Mouse (Mus musculus) embryonic stem cell, embryonic (primary cell): Measurements from ENCODE around the gene Msi2.

ENCODE experiments used
- CTCF ChIA-PET, 4 experiments: fragments of 300-600 bp in 2 of 4; fragments of 350-600 bp in 2 of 4; sonication (Branson Sonifier 250); formaldehyde crosslinking; loops; one replicate each; lab custom pipeline; 2022; ENCODE audit warnings: inconsistent platforms in 2 of 4; lab: Charles Lee
- POLR2A ChIA-PET, 4 experiments: fragments of 300-600 bp in 2 of 4; fragments of 350-600 bp in 2 of 4; sonication (Branson Sonifier 250); formaldehyde crosslinking; loops; one replicate each; lab custom pipeline; 2022; ENCODE audit warnings: antibody characterized with exemption in 4 of 4, inconsistent platforms in 1 of 4; lab: Charles Lee

The Msi2 gene

DNA sequence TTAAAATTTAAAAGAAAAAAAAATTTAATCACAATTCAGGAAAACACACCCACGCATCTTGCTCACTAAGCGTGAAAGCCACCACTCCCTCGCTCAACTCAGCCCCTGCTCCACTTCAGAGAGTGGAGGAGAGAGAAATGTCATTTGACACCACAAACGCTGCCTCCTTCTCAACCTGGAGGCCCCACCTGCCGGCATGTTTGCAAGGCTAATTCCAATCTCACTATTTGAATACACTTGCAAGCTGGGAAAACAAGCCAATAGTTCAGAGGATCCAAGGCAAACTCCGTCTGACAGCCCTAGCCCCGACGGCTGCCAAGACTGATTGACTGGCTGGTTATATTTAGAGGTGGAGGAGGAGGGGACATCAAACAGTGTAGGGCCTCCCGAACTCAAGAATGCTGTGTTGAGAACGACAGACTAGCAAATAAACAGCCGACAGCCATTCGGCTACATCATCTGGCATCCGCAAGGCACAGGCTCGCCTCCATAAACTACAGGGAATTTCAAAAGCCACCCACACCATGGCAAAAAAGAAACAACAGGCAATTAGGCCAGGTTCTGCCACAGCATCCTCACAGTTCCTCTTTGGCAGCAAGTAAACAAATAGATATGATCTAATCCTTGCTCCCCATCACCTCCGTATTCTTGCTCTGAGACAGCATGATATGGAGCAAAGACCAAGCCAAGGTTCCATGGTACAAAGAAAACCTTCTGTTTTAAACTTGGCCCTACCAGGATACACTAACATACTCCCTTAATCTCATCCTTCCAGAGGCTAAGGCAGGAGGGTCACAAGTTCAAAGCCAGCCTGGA is 97.9 kb downstream of the Msi2 start:
- POLR2A ChIA-PET, result interaction anchor here in 3 of 4 experiments (0.5 to 5.2 kb wide), 50 partner anchors 9 to 497 kb away, joined by 3 to 59 read pairs (median 5); no protein-coding TSS in a partner anchor
- CTCF ChIA-PET, result interaction anchor here in 2 of 4 experiments (0.6 to 1.8 kb wide), 3 partner anchors 10 to 69 kb away, joined by 3 to 10 read pairs (median 5); no protein-coding TSS in a partner anchor

DNA sequence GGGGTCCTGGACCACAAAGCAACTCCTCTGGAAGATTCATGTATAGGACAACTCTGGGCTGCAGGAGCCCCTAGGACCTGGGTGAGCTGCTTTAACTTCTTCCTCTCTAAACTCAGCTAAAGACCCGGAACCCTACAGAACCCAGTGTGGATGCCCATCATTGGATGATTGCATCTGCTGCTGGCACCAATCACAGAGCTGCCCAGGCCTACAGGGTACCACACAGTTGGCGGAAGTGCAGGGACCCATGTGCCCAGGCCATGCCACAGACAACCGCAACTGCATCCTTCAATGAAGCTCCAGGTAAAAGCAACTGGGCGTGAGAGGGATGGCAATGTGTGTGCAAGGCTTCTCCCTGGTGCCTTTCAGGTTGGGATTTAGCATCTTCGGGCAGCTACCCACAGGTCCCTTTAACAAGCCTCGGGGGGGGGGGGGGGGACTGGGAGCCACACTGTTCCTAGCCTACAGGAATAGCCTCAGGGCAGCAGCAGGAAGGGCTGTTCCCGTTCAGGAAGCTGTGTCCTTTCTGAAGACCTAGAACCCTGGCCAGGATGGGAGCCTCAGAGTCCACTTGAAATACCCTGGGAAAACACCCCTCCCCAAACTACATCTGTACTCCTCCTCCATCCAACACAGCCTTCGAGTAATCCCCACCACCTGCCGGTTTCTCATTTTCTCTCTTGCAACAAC is 98.7 kb downstream of the Msi2 start:
- ChIA-PET POLR2A (interaction anchor here in 3 of 4 experiments (0.5 to 5.2 kb wide), 65 partner anchors 8 to 573 kb away, joined by 3 to 59 read pairs (median 4); partner anchors contain the start of genes Msi2 (in 1 of the 3) and Srsf1 (in 1 of the 3)), CTCF (interaction anchor here in 3 of 4 experiments (0.6 to 1.8 kb wide), 6 partner anchors 11 to 387 kb away, joined by 3 to 12 read pairs (median 4); no protein-coding TSS in a partner anchor)

GRCm38 (mm10) chr11:88618732-88619309 is 99.5 kb downstream of the Msi2 start:
- ChIA-PET POLR2A (interaction anchor here in 3 of 4 experiments (0.6 to 5.2 kb wide), 48 partner anchors 8 to 572 kb away, joined by 3 to 59 read pairs (median 5); partner anchors contain the start of genes Msi2 (in 1 of the 3) and Srsf1 (in 1 of the 3)), CTCF (interaction anchor here in 3 of 4 experiments (0.6 to 1.8 kb wide), 5 partner anchors 12 to 386 kb away, joined by 3 to 12 read pairs (median 4); no protein-coding TSS in a partner anchor)

GRCm38 (mm10) chr11:88618005-88618501 is 100.3 kb downstream of the Msi2 start:
- POLR2A ChIA-PET, result interaction anchor here in 3 of 4 experiments (0.6 to 5.2 kb wide), 35 partner anchors 10 to 487 kb away, joined by 3 to 59 read pairs (median 4); partner anchors contain the start of gene Msi2 (in 1 of the 3)
- CTCF ChIA-PET, result interaction anchor here in 2 of 4 experiments (0.6 to 0.9 kb wide), 2 partner anchors 41 to 105 kb away, joined by 3 read pairs; no protein-coding TSS in a partner anchor

GRCm38 (mm10) chr11:88617380-88617779 is 100.9 kb downstream of the Msi2 start:
- ChIA-PET CTCF (interaction anchor here in 2 of 4 experiments (0.5 to 1.0 kb wide), 3 partner anchors 40 to 931 kb away, joined by 3 to 5 read pairs (median 3); no protein-coding TSS in a partner anchor), POLR2A (interaction anchor here in 3 of 4 experiments (0.7 to 5.2 kb wide), 29 partner anchors 8 to 353 kb away, joined by 3 to 59 read pairs (median 4); partner anchors contain the start of genes Msi2 (in 2 of the 3) and Coil (in 1 of the 3))

- CTCF ChIA-PET, result no interaction called here
- POLR2A ChIA-PET, result interaction anchor here in 3 of 4 experiments (0.8 to 3.6 kb wide), 27 partner anchors 8 to 266 kb away, joined by 3 to 32 read pairs (median 5); no protein-coding TSS in a partner anchor
Measured at GRCm38 (mm10) chr11:88614527-88615305, 103.6 kb downstream of the Msi2 start.

- CTCF ChIA-PET, result interaction anchor here in 1 of 4 experiments (1.0 kb wide), 1 partner anchor 61 kb away, joined by 4 read pairs; no protein-coding TSS in a partner anchor
- POLR2A ChIA-PET, result interaction anchor here (0.6 to 3.6 kb wide), 35 partner anchors 7 to 348 kb away, joined by 3 to 32 read pairs (median 4); no protein-coding TSS in a partner anchor
Measured at GRCm38 (mm10) chr11:88613771-88614526, 104.4 kb downstream of the Msi2 start.

GRCm38 (mm10) chr11:88613008-88613407 is 105.3 kb downstream of the Msi2 start:
- CTCF ChIA-PET, result interaction anchor here in 1 of 4 experiments (1.0 kb wide), 1 partner anchor 60 kb away, joined by 4 read pairs; no protein-coding TSS in a partner anchor
- POLR2A ChIA-PET, result interaction anchor here in 3 of 4 experiments (0.5 to 3.6 kb wide), 24 partner anchors 9 to 347 kb away, joined by 3 to 32 read pairs (median 5); no protein-coding TSS in a partner anchor

- POLR2A ChIA-PET, result interaction anchor here in 1 of 4 experiments (0.9 to 3.3 kb wide), 2 partner anchors 12 to 29 kb away, joined by 3 to 12 read pairs; no protein-coding TSS in a partner anchor
- CTCF ChIA-PET, result no interaction called here
Measured at GRCm38 (mm10) chr11:88612141-88612540, 106.2 kb downstream of the Msi2 start.

DNA sequence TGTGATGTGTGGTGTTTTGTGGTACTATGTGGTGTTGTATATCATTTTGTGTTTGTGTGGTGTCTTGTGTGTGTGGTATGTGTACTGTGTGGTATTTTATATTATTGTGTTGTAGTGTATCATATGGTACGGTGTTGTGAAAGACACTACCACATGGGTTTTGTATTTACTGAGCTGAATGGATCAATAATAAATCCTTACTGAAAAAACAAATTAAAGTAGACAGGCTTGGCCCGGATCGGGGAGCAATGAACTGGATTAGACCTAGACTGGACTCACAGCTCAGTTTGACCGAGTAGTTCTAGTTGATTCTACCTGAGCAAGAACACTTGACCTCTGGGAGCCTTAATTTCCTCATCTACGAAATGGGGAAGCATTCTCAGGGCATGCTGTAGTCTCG is 107.5 kb downstream of the Msi2 start:
- ChIA-PET POLR2A (interaction anchor here in 2 of 4 experiments (0.5 to 3.3 kb wide), 9 partner anchors 9 to 289 kb away, joined by 3 to 12 read pairs (median 3); no protein-coding TSS in a partner anchor), CTCF (no interaction called here)

GRCm38 (mm10) chr11:88610112-88610511 is 108.2 kb downstream of the Msi2 start:
- POLR2A ChIA-PET, result interaction anchor here in 2 of 4 experiments (0.5 to 3.3 kb wide), 9 partner anchors 9 to 288 kb away, joined by 3 to 12 read pairs (median 4); no protein-coding TSS in a partner anchor
- CTCF ChIA-PET, result interaction anchor here in 1 of 4 experiments (0.7 kb wide), 1 partner anchor 78 kb away, joined by 5 read pairs; no protein-coding TSS in a partner anchor

DNA sequence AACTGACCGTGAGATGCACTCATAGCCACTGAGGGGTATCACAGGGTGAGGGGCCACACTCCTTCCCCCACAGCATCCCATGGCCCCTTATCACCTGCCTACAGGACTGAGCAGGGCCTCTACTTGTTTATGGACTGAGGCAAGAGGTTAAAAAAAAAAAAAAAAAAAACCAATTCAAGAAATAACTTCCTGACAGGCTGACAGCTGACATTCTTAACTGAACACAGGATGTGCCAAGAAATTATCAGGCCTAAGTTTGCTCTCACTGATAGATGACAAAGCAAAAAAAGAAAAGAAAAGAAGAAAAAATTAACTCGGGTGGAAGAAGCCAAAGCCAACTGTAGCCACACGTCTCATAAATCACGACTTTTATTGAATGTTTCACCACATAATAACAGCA is 109.7 kb downstream of the Msi2 start:
- POLR2A ChIA-PET, result interaction anchor here in 3 of 4 experiments (0.6 to 1.2 kb wide), 5 partner anchors 9 to 54 kb away, joined by 3 to 4 read pairs (median 3); no protein-coding TSS in a partner anchor
- CTCF ChIA-PET, result no interaction called here

GRCm38 (mm10) chr11:88607725-88608383 is 110.5 kb downstream of the Msi2 start:
- CTCF ChIA-PET, result interaction anchor here in 2 of 4 experiments (0.6 to 0.7 kb wide), 2 partner anchors 9 to 56 kb away, joined by 3 read pairs; no protein-coding TSS in a partner anchor
- POLR2A ChIA-PET, result interaction anchor here in 3 of 4 experiments (0.6 to 2.1 kb wide), 11 partner anchors 10 to 53 kb away, joined by 3 to 7 read pairs (median 4); no protein-coding TSS in a partner anchor

GRCm38 (mm10) chr11:88605771-88606170 is 112.5 kb downstream of the Msi2 start:
- ChIA-PET CTCF (no interaction called here), POLR2A (interaction anchor here in 3 of 4 experiments (0.8 to 2.1 kb wide), 8 partner anchors 9 to 112 kb away, joined by 3 to 11 read pairs (median 5); partner anchors contain the start of gene Msi2 (in 1 of the 3))

DNA sequence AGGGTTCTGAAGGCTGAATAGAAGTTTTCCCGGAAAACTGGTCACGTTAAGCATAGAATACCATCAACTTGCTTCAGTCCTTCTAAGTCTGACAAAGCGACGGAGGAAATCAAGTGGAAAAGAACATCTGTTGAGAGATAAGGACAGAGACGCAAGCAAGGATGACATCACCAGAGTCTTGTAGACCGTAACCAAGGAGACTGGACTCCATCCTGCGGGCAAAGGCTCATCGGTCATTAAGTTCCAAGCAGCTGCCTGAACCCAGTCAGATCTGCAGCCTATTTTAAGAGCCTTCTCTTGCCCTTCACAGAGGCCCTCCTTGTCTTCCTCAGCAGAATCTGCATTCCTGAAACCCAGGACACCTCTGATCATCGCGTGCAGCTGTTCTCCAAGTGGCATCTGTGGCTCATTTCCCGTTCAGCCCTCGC is 113.2 kb downstream of the Msi2 start:
- ChIA-PET CTCF (no interaction called here), POLR2A (interaction anchor here in 3 of 4 experiments (0.8 to 2.6 kb wide), 14 partner anchors 9 to 113 kb away, joined by 3 to 11 read pairs (median 4); partner anchors contain the start of gene Msi2 (in 1 of the 3))
